Mouse (Mus musculus): ENCODE data around the gene Plin4.

Gene Plin4

DNA sequence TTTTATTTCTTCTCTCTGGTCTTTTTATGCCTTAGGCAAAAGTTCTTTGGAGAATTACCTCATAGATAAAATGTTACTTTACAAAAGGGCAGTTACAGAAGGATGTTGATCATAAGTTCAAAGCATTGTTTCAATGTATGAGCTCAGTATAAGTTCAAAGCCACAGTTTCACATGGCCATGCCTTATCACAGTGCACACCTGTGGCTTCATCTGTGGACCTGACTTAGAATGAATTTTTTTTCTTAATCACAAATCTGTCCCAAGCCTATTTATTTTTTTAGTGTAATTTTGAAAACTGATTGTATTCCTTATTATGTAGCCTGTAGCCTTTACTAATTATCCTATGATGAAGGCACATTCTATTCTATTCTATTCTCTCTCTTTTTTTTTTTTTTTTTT is 54.7 kb downstream of the Plin4 start:
- no peak for DNase-seq

- no peak for DNase-seq
These were observed 58.2 kb downstream of the Plin4 start for GRCm38 (mm10) chr17:56051369-56051768.

Data from lung, postnatal 4 days (tissue).